Mouse (Mus musculus) layer of hippocampus, postnatal 25 days (tissue): ENCODE data around the gene Olfr525. TPM values are rescaled to one million over a fixed set of nuclear protein-coding genes. Genes with fewer than 3 reads are reported as not detected.

Experiments used
- DNase-seq, 2 experiments: peaks; one replicate each; pipeline ENCODE4 v3.0.0; 2022; ENCODE audit warnings: mixed read lengths in 2 of 2, low spot score in 1 of 2; ENCODE audit errors: extremely low spot score in 1 of 2
- total RNA-seq, 2 experiments: library from RNA; stranded (reverse); gene quantifications; 2 replicates each; pipeline ENCODE4 v1.2.3; 2021

The Olfr525 gene
- total RNA-seq = not detected

GRCm38 (mm10) chr7:140320558-140320957 is at the start of gene Olfr525:
Gene Olfr525 (plus strand): TSS chr7:140320858.
- no peak for DNase-seq

GRCm38 (mm10) chr7:140295746-140296145 is 24.9 kb upstream of the Olfr525 start:
- DNase-seq = no peak

GRCm38 (mm10) chr7:140296876-140297275 is 23.8 kb upstream of the Olfr525 start:
- DNase-seq = no peak

- no peak for DNase-seq
Observed at GRCm38 (mm10) chr7:140299416-140299815, 21.2 kb upstream of the Olfr525 start.

- DNase-seq = no peak
Observed at GRCm38 (mm10) chr7:140319861-140320385, 735 bp upstream of the Olfr525 start.

- no peak for DNase-seq
Observed at GRCm38 (mm10) chr7:140321135-140321534, 477 bp downstream of the Olfr525 start.

- DNase-seq = no peak
Observed at GRCm38 (mm10) chr7:140329766-140330304, 9.2 kb downstream of the Olfr525 start.

GRCm38 (mm10) chr7:140333717-140334116 is 13.1 kb downstream of the Olfr525 start, which contains the start of gene Olfr527:
Gene Olfr527 (plus strand): TSS chr7:140334017.
- no peak for DNase-seq

- DNase-seq = no peak
Observed at GRCm38 (mm10) chr7:140361571-140361970, 40.9 kb downstream of the Olfr525 start, which contains the start of gene Olfr60. Gene Olfr60 (minus strand): TSS chr7:140361671.

GRCm38 (mm10) chr7:140374300-140374699 is 53.6 kb downstream of the Olfr525 start:
- DNase-seq = no peak

GRCm38 (mm10) chr7:140376231-140376630 is 55.6 kb downstream of the Olfr525 start, which contains the start of gene Olfr530:
Gene Olfr530 (minus strand): TSS chr7:140376331.
- no peak for DNase-seq

GRCm38 (mm10) chr7:140376911-140377310 is 56.3 kb downstream of the Olfr525 start:
- DNase-seq = no peak

Other genes with a start within 250 kb of the Olfr525 start
- 100 to 1,000 TPM; 235 to 258 TPM for gene Caly, start 238.3 kb upstream of the Olfr525 start, total RNA-seq
- gene Prap1, start 227.5 kb upstream of the Olfr525 start, total RNA-seq = not detected
- 10 to 100 TPM; 38.3 to 47.5 TPM for gene Fuom, start 218.4 kb upstream of the Olfr525 start, total RNA-seq
- 1 to 10 TPM; 4.0 to 4.7 TPM for gene Paox, start 205.1 kb upstream of the Olfr525 start, total RNA-seq
- gene Echs1, start 204.4 kb upstream of the Olfr525 start, total RNA-seq = 10 to 100 TPM; 52.1 to 59.8 TPM
- 10 to 100 TPM; 24.9 to 30.2 TPM for gene Mtg1, start 183.3 kb upstream of the Olfr525 start, total RNA-seq
- gene Sprn, start 166.0 kb upstream of the Olfr525 start, total RNA-seq = 100 to 1,000 TPM; 191 to 207 TPM
- gene Olfr522, start 156.1 kb upstream of the Olfr525 start, total RNA-seq = not detected
- under 1 TPM in 1 of 2 experiments, not detected in 1; 0.25 TPM for gene Olfr523, start 147.6 kb upstream of the Olfr525 start, total RNA-seq
- not detected for gene Olfr524, start 114.9 kb upstream of the Olfr525 start, total RNA-seq
- gene Cd163l1, start 102.6 kb upstream of the Olfr525 start, total RNA-seq = under 1 TPM; 0.39 to 0.63 TPM
- under 1 TPM; 0.22 to 0.26 TPM for gene 5830411N06Rik, start 73.6 kb upstream of the Olfr525 start, total RNA-seq
- not detected for gene Olfr527, start 13.2 kb downstream of the Olfr525 start, total RNA-seq
- gene Olfr60, start 40.8 kb downstream of the Olfr525 start, total RNA-seq = not detected
- gene Olfr530, start 55.5 kb downstream of the Olfr525 start, total RNA-seq = not detected
- not detected for gene Olfr531, start 82.1 kb downstream of the Olfr525 start, total RNA-seq
- gene Olfr532, start 100.8 kb downstream of the Olfr525 start, total RNA-seq = not detected
- not detected for gene Olfr533, start 142.5 kb downstream of the Olfr525 start, total RNA-seq
- under 1 TPM; 0.07 to 0.19 TPM for gene Olfr535, start 163.4 kb downstream of the Olfr525 start, total RNA-seq
- not detected for gene Olfr536, start 186.5 kb downstream of the Olfr525 start, total RNA-seq
- gene Olfr538, start 247.0 kb downstream of the Olfr525 start, total RNA-seq = not detected